Mouse (Mus musculus): ENCODE measurements around the gene Nsun6. TPM values are rescaled to one million over a fixed set of nuclear protein-coding genes. Genes with fewer than 3 reads are reported as not detected.

The Nsun6 gene
- polyA plus RNA-seq, 1 experiment = 0.24 TPM

GRCm38 (mm10) chr2:14960963-14961488 lies 93.8 kb downstream of the Nsun6 start:
- Histone ChIP-seq H3K4me3 (ENCODE audit: low read depth, low read length) (no peak overlapping the region), H3K4me1 (ENCODE audit: control insufficient read depth, insufficient read depth, insufficient read length, low read length) (no peaks in the 10 kb centered on the region), H3K27me3 (ENCODE audit: control insufficient read depth, insufficient read depth, low read length) (no peaks in the 10 kb centered on the region), H3K36me3 (ENCODE audit: control insufficient read depth, insufficient read depth, low read length) (no peaks in the 10 kb centered on the region), H3K27ac (ENCODE audit: insufficient read depth, low read depth, low read length) (no peak overlapping the region)
- TF ChIP-seq POLR2A (IDR thresholded peaks at IDR 0.05; ENCODE audit: low read depth, low read length) (no peak), CTCF (IDR thresholded peaks at IDR 0.05; ENCODE audit: extremely low read depth, insufficient read length, insufficient replicate concordance, low read depth, low read length) (no peak)
- 54% methylated on average over 1 of the region's 1 CpGs for WGBS

- no peaks in the 10 kb centered on the region for H3K4me1 ChIP-seq (ENCODE audit: control insufficient read depth, insufficient read depth, insufficient read length, low read length)
- H3K36me3 ChIP-seq (ENCODE audit: control insufficient read depth, insufficient read depth, low read length) = no peaks in the 10 kb centered on the region
- WGBS = 75% methylated on average over 2 of the region's 2 CpGs
- no peaks in the 10 kb centered on the region for H3K27me3 ChIP-seq (ENCODE audit: control insufficient read depth, insufficient read depth, low read length)
- no peak overlapping the region for H3K4me3 ChIP-seq (ENCODE audit: low read depth, low read length)
- no peak overlapping the region for H3K27ac ChIP-seq (ENCODE audit: insufficient read depth, low read depth, low read length)
- TF ChIP-seq CTCF (IDR thresholded peaks at IDR 0.05; ENCODE audit: extremely low read depth, insufficient read length, insufficient replicate concordance, low read depth, low read length) = no peak
- no peak for TF ChIP-seq POLR2A (IDR thresholded peaks at IDR 0.05; ENCODE audit: low read depth, low read length)
These were observed 101.8 kb downstream of the Nsun6 start for GRCm38 (mm10) chr2:14953090-14953489.

Other genes starting within 250 kb of the Nsun6 start
- 1.1 and 3.3 TPM in 2 replicates for gene Arl5b, start 5.7 kb downstream of the Nsun6 start, polyA plus RNA-seq (2012; rRNA removed)

All from small intestine, adult 2 months (tissue).